Comparison of ENCODE assay signal across 19 mouse cellular contexts in the genomic region with DNA sequence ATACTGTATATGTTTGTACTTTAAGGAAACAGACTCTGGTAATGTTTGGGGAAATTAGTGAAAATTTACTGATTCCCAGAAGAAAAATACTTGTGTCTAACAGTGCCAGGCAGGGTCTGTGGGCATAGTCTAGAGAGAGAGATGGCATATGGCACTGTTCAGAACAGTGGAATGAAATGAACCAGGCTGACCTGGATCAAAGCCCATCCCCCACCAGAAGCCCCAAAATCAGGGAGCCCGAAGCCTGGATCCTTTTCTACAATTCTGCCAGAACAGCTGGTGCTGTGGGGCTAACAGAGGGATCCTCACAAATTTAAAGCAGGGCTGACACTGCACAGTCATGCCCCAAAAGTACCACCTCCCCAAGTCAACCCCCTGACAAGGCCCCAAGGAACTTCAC.
A peak's percentile ranks its signal among the peaks of the same experiment; 100 is the strongest.
DNase-seq lines count a peak whose midpoint lies in the region; ATAC-seq lines count a peak whose summit lies in the region.
"Had no signal": no experiment of that assay in that cellular context is flagged by ENCODE, and none has a peak within 500 bp of the region (broad histone marks: within the 10 kb centered on the region; RNA-seq: fewer than 3 reads in every experiment).

No protein-coding gene starts in this region.

- no peak overlapping the region for H3K4me2 ChIP-seq in hindbrain, embryonic 14.5 days (replicated peaks)
- H3K4me2 ChIP-seq in hindbrain, embryonic 16.5 days (ENCODE audit: low read length), result no peak overlapping the region
- H3K4me2 ChIP-seq: embryonic facial prominence, embryonic 13.5 days; embryonic facial prominence, embryonic 15.5 days; forebrain, embryonic 12.5 days had no signal

- ATAC-seq in hindbrain, embryonic 14.5 days (ENCODE audit: low FRiP score), result no peak
- no peak for ATAC-seq in hindbrain, embryonic 16.5 days
- ATAC-seq: forebrain, embryonic 14.5 days; forebrain, embryonic 16.5 days had no signal

- H3K27ac ChIP-seq in hindbrain, embryonic 14.5 days, result 0 out of 2 replicates have a peak overlapping the region, but pooled peaks have one; percentile 38
- no peak overlapping the region for H3K27ac ChIP-seq in hindbrain, embryonic 16.5 days (ENCODE audit: low read depth, low read length)
- H3K27ac ChIP-seq: embryonic facial prominence, embryonic 13.5 days; embryonic facial prominence, embryonic 15.5 days; forebrain, embryonic 10.5 days; forebrain, embryonic 12.5 days had no signal

- H3K4me1 ChIP-seq in hindbrain, embryonic 14.5 days (replicated peaks; ENCODE audit: control insufficient read depth, insufficient read depth, low read length), result no peaks in the 10 kb centered on the region
- no peaks in the 10 kb centered on the region for H3K4me1 ChIP-seq in hindbrain, embryonic 16.5 days (ENCODE audit: control insufficient read depth, insufficient read depth, low read depth, low read length)
- H3K4me1 ChIP-seq: embryonic facial prominence, embryonic 13.5 days; embryonic facial prominence, embryonic 15.5 days; forebrain, embryonic 10.5 days; forebrain, embryonic 12.5 days had no signal

- H3K4me3 ChIP-seq in hindbrain, embryonic 14.5 days (replicated peaks; ENCODE audit: low read length), result no peak overlapping the region
- no peak overlapping the region for H3K4me3 ChIP-seq in hindbrain, embryonic 16.5 days (ENCODE audit: low read length)
- H3K4me3 ChIP-seq: embryonic facial prominence, embryonic 13.5 days; embryonic facial prominence, embryonic 15.5 days; erythroblast, embryonic 14.5 days; forebrain, embryonic 10.5 days; forebrain, embryonic 12.5 days had no signal

- no peak overlapping the region for H3K9ac ChIP-seq in hindbrain, embryonic 14.5 days
- H3K9ac ChIP-seq in hindbrain, embryonic 16.5 days (ENCODE audit: low read depth, low read length), result no peak overlapping the region
- H3K9ac ChIP-seq: embryonic facial prominence, embryonic 13.5 days; embryonic facial prominence, embryonic 15.5 days; forebrain, embryonic 12.5 days had no signal

- H3K9me3 ChIP-seq in hindbrain, embryonic 14.5 days (ENCODE audit: control insufficient read depth, low read length), result no peaks in the 10 kb centered on the region
- no peaks in the 10 kb centered on the region for H3K9me3 ChIP-seq in hindbrain, embryonic 16.5 days (ENCODE audit: control insufficient read depth, low read length)
- H3K9me3 ChIP-seq: embryonic facial prominence, embryonic 13.5 days; embryonic facial prominence, embryonic 15.5 days; forebrain, embryonic 10.5 days; forebrain, embryonic 12.5 days had no signal

- no peaks in the 10 kb centered on the region for H3K36me3 ChIP-seq in hindbrain, embryonic 14.5 days (replicated peaks; ENCODE audit: control insufficient read depth, insufficient read depth)
- H3K36me3 ChIP-seq in hindbrain, embryonic 16.5 days (ENCODE audit: control insufficient read depth, insufficient read depth, low read length), result no peaks in the 10 kb centered on the region
- H3K36me3 ChIP-seq: embryonic facial prominence, embryonic 13.5 days; embryonic facial prominence, embryonic 15.5 days; forebrain, embryonic 10.5 days; forebrain, embryonic 12.5 days had no signal

- 53% methylated on average over 1 of the region's 1 CpGs for WGBS in hindbrain, embryonic 14.5 days
- WGBS in hindbrain, embryonic 16.5 days, result 44% methylated on average over 1 of the region's 1 CpGs

- H3K27me3 ChIP-seq in hindbrain, embryonic 14.5 days (ENCODE audit: control insufficient read depth, insufficient read depth, low read length), result no peaks in the 10 kb centered on the region
- no peaks in the 10 kb centered on the region for H3K27me3 ChIP-seq in hindbrain, embryonic 16.5 days (replicated peaks; ENCODE audit: control insufficient read depth, insufficient read depth, low read length)
- H3K27me3 ChIP-seq: embryonic facial prominence, embryonic 13.5 days; embryonic facial prominence, embryonic 15.5 days; forebrain, embryonic 12.5 days had no signal

- peak; percentile 49 to 50 for DNase-seq in cerebellum, postnatal 14 days
- no peak for DNase-seq in cerebellum, adult 9-11 months
- DNase-seq in hindbrain, embryonic 14.5 days (ENCODE audit: low spot score), result no peak
- DNase-seq: adrenal gland, adult 2 months; adrenal gland, postnatal 10 days; adrenal gland, postnatal 25 days; cerebellum, adult 11-12 months; cerebellum, adult 2 months; cerebellum, adult 9-10 months; cerebellum, postnatal 36 days; embryo, embryonic 11 days had no signal

Comparison
In these comparisons a context has a peak if more than half of its experiments do, and no peak if none do; other contexts are left out.
1. DNase-seq: peak in cerebellum, postnatal 14 days (2 of 2); none in cerebellum, adult 9-11 months (single experiment) and hindbrain, embryonic 14.5 days (single experiment).